Mouse (Mus musculus) small intestine, adult 2 months (tissue): ENCODE measurements around the gene BC067074.

Experiments used
- CTCF ChIP-seq: fragments of 200-500 bp; IDR thresholded peaks from 2 replicates; pipeline ENCODE4 v1.5.1; 2012; ENCODE audit warnings: low read depth, mild to moderate bottlenecking, control low read depth, inconsistent platforms, low read length, moderate library complexity, mixed read lengths; ENCODE audit not compliant: insufficient replicate concordance, insufficient read length; ENCODE audit errors: extremely low read depth
- POLR2A ChIP-seq: fragments of 200-500 bp; IDR thresholded peaks from 2 replicates; pipeline ENCODE4 v1.6.1; 2012; ENCODE audit warnings: low read depth, mild to moderate bottlenecking, control low read depth, inconsistent platforms, low read length, moderate library complexity

- no peak for TF ChIP-seq CTCF
- no peak for TF ChIP-seq POLR2A
These were observed 958 bp upstream of the BC067074 start for GRCm38 (mm10) chr13:113292001-113292400.
